Mouse (Mus musculus): ENCODE data around the gene Mrpl50.
A peak's percentile ranks its signal among the peaks of the same experiment; 100 is the strongest.
"Not testable (repeated sequence)": the region's sequence is repeated elsewhere in the genome, so short reads cannot be mapped to it uniquely, and the experiment has no call there.

Mrpl50 gene

DNA sequence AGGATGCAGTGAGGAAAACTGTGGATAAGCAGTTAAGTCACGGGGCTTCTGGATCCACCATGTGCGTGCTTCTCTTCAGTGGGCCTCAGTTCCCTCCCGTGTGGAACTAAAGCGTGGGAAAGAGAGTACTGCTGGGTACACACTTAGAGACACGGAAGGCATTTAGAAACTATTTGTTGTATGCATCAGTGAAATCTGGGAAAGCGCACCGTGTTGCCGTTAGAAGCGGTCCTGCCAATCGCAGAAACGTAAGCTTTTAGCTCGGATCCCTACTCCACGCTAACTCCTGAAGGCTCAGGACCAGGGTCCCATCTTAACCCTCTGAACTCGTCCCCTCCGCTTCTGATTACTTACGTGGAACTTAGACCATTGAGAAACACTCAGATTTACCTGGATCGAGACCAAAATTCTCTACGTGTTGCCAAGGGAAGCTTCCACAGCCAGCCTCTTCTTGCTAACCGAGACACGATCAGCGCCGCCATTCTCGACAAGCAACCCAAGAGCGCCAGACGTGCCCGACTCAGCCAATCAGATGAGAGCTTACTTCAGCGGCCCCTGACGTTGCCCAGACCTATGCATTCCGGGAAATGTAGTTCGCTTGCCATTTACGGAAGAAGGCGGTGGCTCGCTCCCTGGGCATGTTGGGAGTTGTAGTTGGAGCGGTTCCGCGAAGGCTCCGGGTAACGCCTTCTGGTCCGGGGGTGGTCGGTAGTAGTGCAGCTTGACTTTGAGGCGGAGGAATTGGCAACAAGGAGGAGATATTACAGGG lies at the start of gene Mrpl50, which contains the start of gene Zfp189:
Mrpl50 (minus strand) TSS at position 522 of the 769 bp plus-strand sequence.
Zfp189 (plus strand) TSS at position 605 of the 769 bp plus-strand sequence.
- DNase-seq (ENCODE audit: low spot score in 2 of 2), result peak; percentile 89 to 90

- peak; percentile 17 to 55 for DNase-seq (ENCODE audit: low spot score in 2 of 2)
These were observed 46.7 kb upstream of the Mrpl50 start for GRCm38 (mm10) chr4:49567613-49568012.

- no peak for DNase-seq (ENCODE audit: low spot score in 2 of 2)
These were observed 39.3 kb upstream of the Mrpl50 start for GRCm38 (mm10) chr4:49559915-49560772.

DNA sequence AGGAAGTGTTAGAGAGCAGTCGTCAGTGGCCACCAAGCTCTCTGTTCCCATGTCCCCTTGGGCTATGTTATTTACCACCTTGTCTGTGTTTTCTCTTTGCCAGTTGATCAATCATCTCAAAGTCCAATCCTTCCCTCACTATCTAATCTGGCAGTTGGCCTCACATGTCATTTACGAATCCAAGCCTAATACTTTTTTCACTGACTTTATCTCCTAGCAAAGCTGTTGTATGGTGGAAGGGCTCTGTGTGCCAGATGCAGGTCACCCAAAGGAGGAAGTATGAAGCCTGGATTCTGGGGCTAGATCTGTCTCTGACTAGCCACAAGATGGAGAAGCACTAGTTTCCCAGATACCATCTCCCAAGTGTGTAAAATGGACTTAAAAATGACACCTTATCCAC lies 37.3 kb upstream of the Mrpl50 start:
- no peak for DNase-seq (ENCODE audit: low spot score in 2 of 2)

GRCm38 (mm10) chr4:49557375-49557774 lies 36.5 kb upstream of the Mrpl50 start:
- no peak for DNase-seq (ENCODE audit: low spot score in 2 of 2)

DNA sequence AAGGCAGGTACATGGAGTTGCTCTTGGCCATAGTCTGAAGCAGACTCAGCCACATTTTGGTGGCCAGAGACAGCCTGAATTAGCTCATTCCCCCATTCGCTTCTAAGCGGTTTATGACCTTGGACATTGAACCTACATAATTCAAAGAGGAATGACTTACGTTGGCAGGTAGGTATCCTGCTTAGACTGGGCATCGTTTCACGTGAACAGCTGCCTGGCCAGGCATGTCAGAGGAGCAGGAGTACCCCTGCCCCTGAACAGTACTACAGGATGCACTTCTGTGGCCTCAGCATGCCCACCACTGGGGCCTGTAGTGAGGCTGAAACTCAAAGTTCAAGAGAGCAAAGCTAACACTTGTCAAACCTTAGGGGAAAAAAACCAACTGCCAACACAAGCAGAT lies 32.5 kb upstream of the Mrpl50 start:
- no peak for DNase-seq (ENCODE audit: low spot score in 2 of 2)

DNA sequence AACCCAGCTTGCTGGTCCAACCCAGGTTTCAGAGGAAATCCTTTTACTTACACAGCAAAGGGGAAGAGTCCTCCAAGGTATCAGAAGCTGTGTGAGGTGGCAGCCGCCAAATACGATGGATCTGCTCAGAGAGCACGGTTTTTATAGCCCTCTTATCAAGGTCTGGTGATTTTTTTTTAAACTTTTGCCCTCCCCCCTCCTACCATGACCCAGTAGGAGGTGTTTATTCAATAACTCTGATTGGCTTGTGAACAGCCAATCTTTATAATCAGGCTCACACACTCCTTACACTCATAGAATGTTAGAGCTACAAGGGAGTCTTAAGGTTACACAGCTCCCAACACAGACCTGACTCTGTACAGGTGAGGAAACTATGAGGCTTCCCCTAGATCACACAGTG lies 28.5 kb upstream of the Mrpl50 start, which contains the start of gene Aldob:
Aldob (minus strand) TSS at position 164 of the 400 bp plus-strand sequence.
- DNase-seq (ENCODE audit: low spot score in 2 of 2), result no peak

DNA sequence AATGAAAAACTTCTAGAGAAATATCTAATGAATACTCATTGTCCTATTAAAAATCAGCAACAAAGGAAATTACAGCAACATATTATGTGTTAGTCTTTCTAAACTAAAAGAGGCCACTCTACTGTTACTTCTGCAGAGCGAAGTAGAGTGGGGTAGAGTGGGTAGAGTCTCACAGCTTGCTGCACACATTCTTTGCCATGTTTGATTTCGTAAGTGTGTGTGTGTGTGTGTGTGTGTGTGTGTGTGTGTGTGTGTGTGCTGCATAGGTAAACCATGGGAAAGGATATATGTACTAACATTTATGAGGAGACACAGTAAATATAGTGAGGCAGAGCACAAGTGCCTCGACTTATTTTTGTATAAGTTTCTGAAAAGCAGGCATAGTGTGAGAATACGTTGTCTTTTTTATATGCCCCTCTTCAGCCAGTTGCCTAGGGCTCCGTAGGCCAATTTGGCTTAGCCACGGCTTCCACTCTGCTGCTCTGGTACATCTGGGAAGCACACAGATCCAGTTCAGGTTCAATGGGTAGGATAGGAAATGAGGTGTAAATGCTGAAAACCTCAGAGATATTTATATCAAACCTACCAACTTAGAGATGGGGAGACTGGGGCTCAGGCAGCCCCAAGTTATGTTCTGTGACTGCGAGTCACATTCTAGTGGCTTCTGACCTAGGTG lies 26.8 kb upstream of the Mrpl50 start:
- no peak for DNase-seq (ENCODE audit: low spot score in 2 of 2)

GRCm38 (mm10) chr4:49546873-49547543 lies 26.1 kb upstream of the Mrpl50 start:
- DNase-seq (ENCODE audit: low spot score in 2 of 2), result no peak

DNA sequence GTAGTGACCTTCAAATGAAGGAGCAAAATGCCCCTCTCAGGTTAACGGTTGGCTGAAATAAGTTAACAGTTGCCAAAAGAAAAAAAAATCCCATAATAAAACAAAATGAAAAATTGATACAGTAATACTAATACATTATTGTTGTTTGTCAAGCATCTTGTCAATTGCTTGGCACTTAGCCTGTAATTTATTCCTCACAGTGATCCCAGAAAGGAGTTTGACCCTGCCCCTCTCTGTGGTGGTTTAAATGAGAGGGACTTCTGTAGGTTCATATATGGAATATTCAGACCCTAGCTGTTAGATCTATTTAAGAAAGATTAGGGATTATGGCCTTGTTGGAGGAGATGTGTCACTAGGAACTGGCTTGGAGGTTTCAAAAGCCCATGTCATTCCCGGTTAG lies 25.1 kb upstream of the Mrpl50 start:
- DNase-seq (ENCODE audit: low spot score in 2 of 2), result no peak

DNA sequence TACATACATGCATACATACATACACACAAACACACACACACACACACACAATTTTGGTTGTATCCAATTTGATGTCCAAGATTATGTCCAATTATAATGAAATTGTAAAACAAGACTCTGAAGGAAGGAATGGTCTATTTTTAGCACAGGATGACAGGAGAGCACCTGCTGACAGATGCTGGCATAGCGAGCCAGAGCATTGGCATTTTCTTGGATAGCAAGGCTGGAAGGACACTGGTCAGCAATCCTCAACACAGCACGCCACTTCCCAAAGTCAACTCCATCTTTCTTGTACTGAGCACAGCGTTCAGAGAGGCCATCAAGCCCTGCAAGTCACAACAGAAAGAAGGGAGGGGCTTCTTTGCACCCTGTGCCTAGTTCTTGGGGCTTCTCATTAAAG lies 20.1 kb upstream of the Mrpl50 start:
- DNase-seq (ENCODE audit: low spot score in 2 of 2), result no peak

DNA sequence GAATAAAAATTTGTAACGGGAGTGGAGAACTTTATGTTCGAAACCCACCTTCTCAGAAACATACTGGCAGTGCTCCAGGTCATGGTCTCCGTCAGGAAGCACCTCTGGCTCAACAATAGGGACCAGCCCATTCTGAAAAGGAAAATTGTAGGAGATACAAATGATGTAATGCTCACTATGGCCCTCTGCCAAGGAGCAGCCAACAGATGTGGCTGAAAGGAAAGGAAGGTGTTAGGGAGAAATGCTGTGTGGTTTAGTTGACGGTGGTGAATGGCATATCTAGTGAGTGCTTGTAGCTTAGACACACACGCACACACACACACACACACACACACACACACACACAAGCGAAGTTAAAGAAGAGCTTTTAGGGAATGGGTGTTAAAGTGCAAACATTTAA lies 18.8 kb upstream of the Mrpl50 start:
- no peak for DNase-seq (ENCODE audit: low spot score in 2 of 2)

GRCm38 (mm10) chr4:49536671-49537070 lies 15.8 kb upstream of the Mrpl50 start:
- DNase-seq (ENCODE audit: low spot score in 2 of 2), result no peak

- DNase-seq (ENCODE audit: low spot score in 2 of 2), result no peak
These were observed 14.9 kb upstream of the Mrpl50 start for GRCm38 (mm10) chr4:49535675-49536294.

GRCm38 (mm10) chr4:49535036-49535435 lies 14.1 kb upstream of the Mrpl50 start:
- no peak for DNase-seq (ENCODE audit: low spot score in 2 of 2)

DNA sequence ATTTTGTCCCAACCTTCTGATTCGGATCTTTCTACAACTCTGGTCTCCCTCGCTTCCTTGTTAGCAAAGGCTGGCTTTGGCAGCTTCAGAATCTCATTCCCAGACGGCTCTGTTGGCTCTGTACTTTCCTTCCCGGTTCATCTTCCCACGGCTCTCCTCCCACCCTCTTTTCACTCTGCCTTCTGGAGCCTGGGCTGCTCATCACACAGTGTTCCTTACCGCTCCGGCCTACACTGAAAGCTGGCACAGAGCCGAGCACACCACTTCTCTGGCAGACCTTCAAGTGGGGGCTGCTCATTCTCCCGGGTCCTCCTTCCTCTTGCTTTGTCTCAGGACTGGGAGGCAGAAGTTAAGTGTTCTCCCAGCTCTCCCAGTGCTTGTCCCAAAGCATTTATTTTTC lies 1.7 kb upstream of the Mrpl50 start:
- no peak for DNase-seq (ENCODE audit: low spot score in 2 of 2)

DNA sequence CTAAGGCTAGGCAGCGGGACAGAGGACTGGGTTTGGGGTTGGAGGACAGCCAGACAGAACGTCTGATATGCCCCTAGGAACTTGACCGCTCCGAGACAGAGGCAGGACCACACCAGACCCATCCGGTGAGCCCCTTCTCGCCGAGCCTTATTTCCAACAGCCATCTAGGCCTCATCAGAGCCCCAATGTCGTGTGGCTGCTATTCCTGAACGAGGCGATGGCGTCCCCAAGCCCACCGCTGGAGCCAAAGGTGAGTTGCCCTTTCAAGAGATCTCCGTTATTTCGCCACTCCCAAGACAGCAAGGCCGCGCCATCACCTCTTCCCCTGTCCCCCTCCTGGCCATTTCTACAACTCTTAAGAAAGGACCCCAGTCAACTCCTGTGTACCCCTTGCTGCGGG lies 453 bp upstream of the Mrpl50 start:
- peak in 1 of 2 experiments; percentile 17 for DNase-seq (ENCODE audit: low spot score in 2 of 2)

DNA sequence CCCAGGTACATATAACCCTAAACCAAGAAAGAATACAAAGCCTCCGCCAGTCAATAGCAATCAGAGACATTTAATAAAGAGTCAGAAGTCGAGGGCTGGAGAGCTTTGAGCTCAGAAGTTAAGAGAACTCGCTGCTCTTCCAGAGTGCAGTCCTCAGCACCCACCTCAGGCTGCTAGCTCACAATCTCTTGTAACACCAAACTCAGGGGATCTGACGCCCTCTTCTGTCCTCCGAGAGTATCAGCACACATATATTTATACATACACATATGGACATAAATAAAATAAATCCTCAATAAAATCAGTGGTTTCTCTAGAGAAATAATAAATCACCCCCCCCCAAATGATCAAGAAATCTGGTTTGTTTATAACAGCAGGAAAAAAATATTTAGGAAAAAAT lies 1.4 kb downstream of the Mrpl50 start:
- DNase-seq (ENCODE audit: low spot score in 2 of 2), result no peak

- no peak for DNase-seq (ENCODE audit: low spot score in 2 of 2)
These were observed 6.5 kb downstream of the Mrpl50 start for GRCm38 (mm10) chr4:49514441-49514840.

DNA sequence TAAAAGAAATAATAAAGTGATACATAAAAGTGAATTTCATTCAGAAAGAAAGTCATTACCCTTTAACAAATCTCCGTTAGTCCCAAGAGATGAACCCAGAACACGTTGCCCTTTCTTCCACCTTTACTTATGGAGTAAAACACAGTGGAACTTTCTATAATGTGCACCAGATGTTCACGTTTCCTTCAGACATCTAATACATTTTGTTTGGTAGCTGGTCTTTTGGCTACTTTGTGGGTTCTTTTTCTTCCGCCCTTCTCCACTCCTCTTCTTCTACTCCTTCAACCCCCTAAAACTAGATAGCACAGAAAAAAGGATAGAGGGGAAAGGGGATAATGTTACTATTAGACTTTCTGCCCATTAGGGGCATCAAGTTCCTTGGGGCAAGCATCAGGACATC lies 8.3 kb downstream of the Mrpl50 start:
- DNase-seq (ENCODE audit: low spot score in 2 of 2), result no peak

DNA sequence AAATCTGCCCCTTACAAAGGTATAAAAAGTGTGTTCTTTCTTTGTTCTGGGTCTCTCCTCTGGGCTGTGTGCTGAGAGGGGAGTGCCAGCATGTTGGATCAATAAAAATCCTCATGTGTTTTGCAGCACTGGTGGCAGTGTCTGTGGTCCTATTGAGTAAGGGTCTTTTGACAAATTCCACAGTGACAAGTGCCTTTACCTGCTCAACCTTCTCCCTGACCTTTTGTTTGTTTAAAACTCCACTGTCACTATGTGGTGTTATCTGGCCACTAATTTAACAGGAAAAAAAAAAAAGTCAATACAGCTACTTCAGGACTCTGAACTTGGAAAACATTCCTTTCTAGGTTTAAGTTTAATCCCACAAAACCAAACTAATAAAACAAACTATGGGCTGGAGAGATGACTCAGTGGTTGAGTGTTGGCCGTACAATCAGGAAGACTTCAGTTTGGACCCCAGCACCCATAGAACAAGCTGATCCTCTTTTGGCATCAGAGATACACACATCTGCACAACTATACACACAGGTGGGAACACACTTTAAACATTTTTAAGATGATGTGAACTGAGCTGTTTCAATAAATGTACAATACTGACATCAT lies 10.6 kb downstream of the Mrpl50 start:
- not testable (repeated sequence) for DNase-seq (ENCODE audit: low spot score in 2 of 2)

All from thymus, postnatal 10 days (tissue).